Mouse (Mus musculus): ENCODE results near the gene Gpc3.

GRCm38 (mm10) chrX:52365790-52366189, 248.0 kb downstream of the Gpc3 start:
- TF ChIP-seq ZC3H11A (IDR thresholded peaks at IDR 0.05; ENCODE audit: borderline replicate concordance, low read depth, low read length) (no peak), ZNF384 (IDR thresholded peaks at IDR 0.05; ENCODE audit: low read depth, low read length) (no peak), CHD2 (IDR thresholded peaks at IDR 0.05; ENCODE audit: low read depth, low read length) (no peak)
